ENCODE assay signal across 7 mouse cellular contexts in the genomic region with DNA sequence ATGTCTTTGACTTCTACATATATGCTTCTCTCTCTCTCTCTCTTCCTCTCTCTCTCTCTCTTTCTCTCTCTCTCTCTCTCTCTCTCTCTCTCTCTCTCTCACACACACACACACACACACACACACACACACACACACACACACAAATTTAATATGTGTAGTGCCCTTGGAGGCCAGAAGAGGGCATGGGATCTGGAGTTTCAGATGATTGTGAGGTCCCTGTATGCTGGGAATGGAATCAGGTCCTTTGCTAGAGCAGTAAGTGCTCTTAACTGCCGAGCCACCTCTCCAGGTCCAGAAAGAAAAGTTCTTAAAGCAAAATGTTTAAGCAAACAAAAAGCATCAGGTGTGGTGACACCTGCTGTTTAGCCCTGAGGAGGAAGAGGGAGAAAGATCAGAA.
DNase-seq lines count a peak whose midpoint lies in the region; ATAC-seq and TF ChIP-seq lines count a peak whose summit lies in the region.
"Not testable (repeated sequence)": the region's sequence is repeated elsewhere in the genome, so short reads cannot be mapped to it uniquely, and the experiment has no call there.

No protein-coding gene starts in this region.

- not testable (repeated sequence) for H3K27ac ChIP-seq in heart, postnatal 0 days (ENCODE audit: low read depth)

- WGBS in heart, postnatal 0 days = 58% methylated on average over 1 of the region's 1 CpGs

- not testable (repeated sequence) for H3K9ac ChIP-seq in heart, postnatal 0 days (replicated peaks; ENCODE audit: low read depth, low read length)

- not testable (repeated sequence) for H3K36me3 ChIP-seq in heart, postnatal 0 days (replicated peaks; ENCODE audit: control insufficient read depth, insufficient read depth, low read length); splenic B cell, adult 2 months (ENCODE audit: control insufficient read depth, insufficient read depth, low read length, poor library complexity, severe bottlenecking)

- H3K27me3 ChIP-seq in heart, postnatal 0 days (ENCODE audit: control insufficient read depth, insufficient read depth, low read length); splenic B cell, adult 2 months (ENCODE audit: control insufficient read depth, insufficient read depth, low read length, poor library complexity, severe bottlenecking): not testable (repeated sequence)

- not testable (repeated sequence) for H3K9me3 ChIP-seq in heart, postnatal 0 days (replicated peaks; ENCODE audit: control insufficient read depth, low read length)

- not testable (repeated sequence) for H3K4me1 ChIP-seq in heart, postnatal 0 days (ENCODE audit: control insufficient read depth, insufficient read depth)

- H3K4me2 ChIP-seq in heart, postnatal 0 days (ENCODE audit: low read depth, low read length) = not testable (repeated sequence)

- TF ChIP-seq EP300 in heart, postnatal 0 days (IDR thresholded peaks at IDR 0.05; ENCODE audit: low read depth) = not testable (repeated sequence)

- peak; percentile 24; the same call in 1 of the 2 replicates for TF ChIP-seq CTCF in heart, postnatal 0 days (IDR thresholded peaks at IDR 0.05; ENCODE audit: low read depth)

- H3K4me3 ChIP-seq in heart, postnatal 0 days (ENCODE audit: low read depth, low read length) = not testable (repeated sequence)

- not testable (repeated sequence) for ATAC-seq in heart, postnatal 0 days (ENCODE audit: insufficient read depth, low read depth)

- DNase-seq in B cell, adult 2 months = peak; percentile 37 to 48
- peak; percentile 82 for DNase-seq in R1 (ENCODE audit: low read depth, low spot score)
- peak; percentile 27 for DNase-seq in embryo, embryonic 10 days (ENCODE audit: low spot score)
- DNase-seq in heart, postnatal 0 days (ENCODE audit: low spot score) = not testable (repeated sequence)
- peak; percentile 6 to 15 for DNase-seq in kidney, postnatal 4 days
- DNase-seq in lung, postnatal 36 days = peak; percentile 60
- peak; percentile 42 for DNase-seq in splenic B cell, adult 2 months (ENCODE audit: low read depth, low spot score)
